Mouse (Mus musculus) forebrain, embryonic 14.5 days (tissue): Measurements from ENCODE around the gene Brd7. TPM values are rescaled to one million over a fixed set of nuclear protein-coding genes. Genes with fewer than 3 reads are reported as not detected.

Source experiments
- ATAC-seq: fragments of 200-750 bp; cut with Nextera tagmentation; 2 replicates; pipeline ENCODE4 v1.8.0; 2017; ENCODE audit warnings: mild to moderate bottlenecking, moderate library complexity
- DNase-seq: peaks from one replicate; pipeline ENCODE4 v3.0.0-alpha.2; 2015; ENCODE audit warnings: low spot score
- H3K27ac ChIP-seq: fragments of 300-500 bp; sonication (generic); 2 replicates; pipeline ENCODE4 v1.5.1; 2014; ENCODE audit warnings: low read depth, mild to moderate bottlenecking, control low read depth, low read length, moderate library complexity
- H3K27me3 ChIP-seq: fragments of 300-500 bp; sonication (generic); replicated peaks from 2 replicates; pipeline ENCODE4 v1.6.1; 2014; ENCODE audit warnings: low read length, control low read depth, mixed read lengths; ENCODE audit not compliant: control insufficient read depth, insufficient read depth
- H3K36me3 ChIP-seq: fragments of 300-500 bp; sonication (generic); 2 replicates; pipeline ENCODE4 v1.6.1; 2014; ENCODE audit warnings: low read length, control low read depth; ENCODE audit not compliant: control insufficient read depth, insufficient read depth
- H3K4me1 ChIP-seq: fragments of 300-500 bp; sonication (generic); 2 replicates; pipeline ENCODE4 v1.6.1; 2014; ENCODE audit warnings: antibody characterized with exemption, low read length, control low read depth; ENCODE audit not compliant: control insufficient read depth, insufficient read depth
- H3K4me2 ChIP-seq: fragments of 300-500 bp; sonication (generic); 2 replicates; pipeline ENCODE4 v1.6.1; 2014; ENCODE audit warnings: mild to moderate bottlenecking, control low read depth, low read length
- H3K4me3 ChIP-seq: fragments of 300-500 bp; sonication (generic); 2 replicates; pipeline ENCODE4 v1.5.1; 2014; ENCODE audit warnings: low read depth, low read length, control low read depth
- H3K9ac ChIP-seq: fragments of 300-500 bp; sonication (generic); 2 replicates; pipeline ENCODE4 v1.6.1; 2014; ENCODE audit warnings: mild to moderate bottlenecking, low read length, control low read depth, moderate library complexity
- H3K9me3 ChIP-seq: fragments of 300-500 bp; sonication (generic); replicated peaks from 2 replicates; pipeline ENCODE4 v1.6.1; 2016; ENCODE audit warnings: low read length, control low read depth, mixed read lengths; ENCODE audit not compliant: control insufficient read depth
- WGBS: fragments of 180-500 bp; shearing (Covaris S2); extraction: QIAGEN DNeasy Blood & Tissue Kit; methylation state at CpG from one replicate; pipeline ENCODE4 v1.1.7; 2014; 5-methylcytosine and 5-hydroxymethylcytosine counted together
- polyA plus RNA-seq: library from polyadenylated mRNA; unstranded; fragments of >200 nt; fragmentation: Nextera tagmentation; extraction: Ambion mirVana; gene quantifications from 2 replicates; pipeline ENCODE4 v1.2.1, GENCODE M21; 2014

Gene Brd7
- 48.0 and 57.8 TPM in 2 replicates for polyA plus RNA-seq

GRCm38 (mm10) chr8:88361708-88362428 is at the start of gene Brd7:
Gene Brd7, minus strand, starts transcription at chr8:88362194.
- H3K9me3 ChIP-seq = no peaks in the 10 kb centered on the region
- peaks cover 24% of the 10 kb centered on the region for H3K36me3 ChIP-seq
- H3K27ac ChIP-seq = peak within 1 kb of the TSS; percentile 63
- H3K4me2 ChIP-seq = peak within 1 kb of the TSS; percentile 97
- peak within 1 kb of the TSS; percentile 98 for H3K4me3 ChIP-seq
- H3K4me1 ChIP-seq = peaks cover 13% of the 10 kb centered on the region
- DNase-seq (peak; percentile 76), ATAC-seq (peak; percentile 91)
- no peaks in the 10 kb centered on the region for H3K27me3 ChIP-seq
- peak within 1 kb of the TSS; percentile 97 for H3K9ac ChIP-seq
- under 1% methylated on average over 68 of the region's 91 CpGs for WGBS

GRCm38 (mm10) chr8:88411461-88411860 is 49.5 kb upstream of the Brd7 start:
- Histone ChIP-seq H3K27ac (no peak overlapping the region), H3K9me3 (no peaks in the 10 kb centered on the region), H3K27me3 (no peaks in the 10 kb centered on the region), H3K36me3 (no peaks in the 10 kb centered on the region), H3K4me1 (no peaks in the 10 kb centered on the region), H3K4me2 (no peak overlapping the region), H3K9ac (no peak overlapping the region), H3K4me3 (no peak overlapping the region)
- 79% methylated on average over 6 of the region's 6 CpGs for WGBS
- ATAC-seq = no peak
- DNase-seq = no peak

- Histone ChIP-seq H3K27me3 (no peaks in the 10 kb centered on the region), H3K4me1 (no peaks in the 10 kb centered on the region), H3K4me3 (no peak overlapping the region), H3K27ac (no peak overlapping the region), H3K4me2 (no peak overlapping the region), H3K9me3 (no peaks in the 10 kb centered on the region), H3K36me3 (no peaks in the 10 kb centered on the region), H3K9ac (no peak overlapping the region)
- ATAC-seq (no peak), DNase-seq (no peak)
- WGBS = 71% methylated on average over 11 of the region's 11 CpGs
Measured at GRCm38 (mm10) chr8:88409401-88409940, 47.5 kb upstream of the Brd7 start.

- no peaks in the 10 kb centered on the region for H3K27me3 ChIP-seq
- ATAC-seq = no peak
- WGBS = 89% methylated on average over 6 of the region's 6 CpGs
- H3K4me1 ChIP-seq = no peaks in the 10 kb centered on the region
- no peak overlapping the region for H3K27ac ChIP-seq
- no peaks in the 10 kb centered on the region for H3K36me3 ChIP-seq
- H3K4me2 ChIP-seq = no peak overlapping the region
- no peaks in the 10 kb centered on the region for H3K9me3 ChIP-seq
- H3K4me3 ChIP-seq = no peak overlapping the region
- DNase-seq = no peak
- no peak overlapping the region for H3K9ac ChIP-seq
Measured at GRCm38 (mm10) chr8:88407716-88408115, 45.7 kb upstream of the Brd7 start.

GRCm38 (mm10) chr8:88398060-88398459 is 36.1 kb upstream of the Brd7 start:
- 92% methylated on average over 4 of the region's 4 CpGs for WGBS
- ATAC-seq = no peak
- no peak overlapping the region for H3K9ac ChIP-seq
- no peaks in the 10 kb centered on the region for H3K4me1 ChIP-seq
- no peaks in the 10 kb centered on the region for H3K36me3 ChIP-seq
- H3K4me3 ChIP-seq = no peak overlapping the region
- no peak overlapping the region for H3K4me2 ChIP-seq
- no peaks in the 10 kb centered on the region for H3K9me3 ChIP-seq
- no peak for DNase-seq
- no peaks in the 10 kb centered on the region for H3K27me3 ChIP-seq
- no peak overlapping the region for H3K27ac ChIP-seq

GRCm38 (mm10) chr8:88393298-88393697 is 31.3 kb upstream of the Brd7 start:
- Histone ChIP-seq H3K4me3 (no peak overlapping the region), H3K36me3 (no peaks in the 10 kb centered on the region), H3K4me2 (no peak overlapping the region), H3K9me3 (no peaks in the 10 kb centered on the region), H3K9ac (no peak overlapping the region), H3K27me3 (no peaks in the 10 kb centered on the region), H3K4me1 (no peaks in the 10 kb centered on the region), H3K27ac (no peak overlapping the region)
- 87% methylated on average over 3 of the region's 3 CpGs for WGBS
- ATAC-seq (no peak), DNase-seq (no peak)

- Histone ChIP-seq H3K9me3 (no peaks in the 10 kb centered on the region), H3K27me3 (no peaks in the 10 kb centered on the region), H3K36me3 (no peaks in the 10 kb centered on the region), H3K4me1 (no peaks in the 10 kb centered on the region), H3K4me2 (no peak overlapping the region), H3K9ac (no peak overlapping the region), H3K27ac (no peak overlapping the region), H3K4me3 (no peak overlapping the region)
- ATAC-seq (no peak), DNase-seq (no peak)
- 96% methylated on average over 1 of the region's 1 CpGs for WGBS
Measured at GRCm38 (mm10) chr8:88390749-88391148, 28.8 kb upstream of the Brd7 start.

GRCm38 (mm10) chr8:88388691-88389239 is 26.8 kb upstream of the Brd7 start:
- Histone ChIP-seq H3K4me1 (no peaks in the 10 kb centered on the region), H3K27ac (no peak overlapping the region), H3K27me3 (no peaks in the 10 kb centered on the region), H3K9ac (no peak overlapping the region), H3K9me3 (no peaks in the 10 kb centered on the region), H3K4me2 (no peak overlapping the region), H3K36me3 (no peaks in the 10 kb centered on the region), H3K4me3 (no peak overlapping the region)
- no peak for DNase-seq
- 74% methylated on average over 7 of the region's 7 CpGs for WGBS
- no peak for ATAC-seq

GRCm38 (mm10) chr8:88387874-88388273 is 25.9 kb upstream of the Brd7 start:
- ATAC-seq = no peak; the same call in 1 of the 2 replicates
- no peak overlapping the region for H3K4me3 ChIP-seq
- H3K4me2 ChIP-seq = no peak overlapping the region
- peak; percentile 61 for DNase-seq
- H3K27ac ChIP-seq = no peak overlapping the region
- H3K27me3 ChIP-seq = no peaks in the 10 kb centered on the region
- WGBS = 45% methylated on average over 8 of the region's 8 CpGs
- H3K4me1 ChIP-seq = no peaks in the 10 kb centered on the region
- no peak overlapping the region for H3K9ac ChIP-seq
- H3K9me3 ChIP-seq = no peaks in the 10 kb centered on the region
- H3K36me3 ChIP-seq = no peaks in the 10 kb centered on the region
